Mouse (Mus musculus) CH12.LX (cell line): ENCODE data around the gene Esm1.

Experiments
- CHD2 ChIP-seq: IDR thresholded peaks from 2 replicates; pipeline ENCODE4 v1.6.1; 2011; ENCODE audit warnings: low read length, improper control_type of control experiment
- CTCF ChIP-seq, 2 experiments: IDR thresholded peaks in 1 of 2; conservative IDR thresholded peaks in 1 of 2; 2 replicates each; pipeline ENCODE4 v1.5.1; 2011 to 2012; ENCODE audit warnings: low read depth in 2 of 2, low read length in 2 of 2, improper control_type of control experiment in 1 of 2, inconsistent platforms in 1 of 2, mild to moderate bottlenecking in 1 of 2, moderate library complexity in 1 of 2
- E2F4 ChIP-seq: IDR thresholded peaks from 2 replicates; pipeline ENCODE4 v1.6.1; 2011; ENCODE audit warnings: low read depth, low read length, improper control_type of control experiment; ENCODE audit not compliant: insufficient replicate concordance
- EP300 ChIP-seq: IDR thresholded peaks from 2 replicates; pipeline ENCODE4 v1.6.1; 2011; ENCODE audit warnings: low read length, improper control_type of control experiment
- MAX ChIP-seq: IDR thresholded peaks from 2 replicates; pipeline ENCODE4 v1.6.1; 2011; ENCODE audit warnings: low read length, improper control_type of control experiment
- MXI1 ChIP-seq: IDR thresholded peaks from 2 replicates; pipeline ENCODE4 v1.6.1; 2011; ENCODE audit warnings: mild to moderate bottlenecking, low read depth, low read length, improper control_type of control experiment
- POLR2A ChIP-seq: IDR thresholded peaks from 2 replicates; pipeline ENCODE4 v1.6.1; 2011; ENCODE audit warnings: low read depth, mild to moderate bottlenecking, improper control_type of control experiment, low read length
- POLR2AphosphoS2 ChIP-seq: IDR thresholded peaks from 2 replicates; pipeline ENCODE4 v1.6.1; 2011; ENCODE audit warnings: low read depth, low read length, improper control_type of control experiment
- UBTF ChIP-seq: IDR thresholded peaks from 2 replicates; pipeline ENCODE4 v1.6.1; 2012; ENCODE audit warnings: low read depth, mild to moderate bottlenecking, inconsistent platforms, low read length, improper control_type of control experiment, moderate library complexity
- ZC3H11A ChIP-seq: IDR thresholded peaks from 2 replicates; pipeline ENCODE4 v1.6.1; 2012; ENCODE audit warnings: low read depth, mild to moderate bottlenecking, inconsistent platforms, low read length, improper control_type of control experiment
- ZNF384 ChIP-seq: IDR thresholded peaks from 2 replicates; pipeline ENCODE4 v1.6.1; 2012; ENCODE audit warnings: low read depth, low read length, improper control_type of control experiment, inconsistent platforms

DNA sequence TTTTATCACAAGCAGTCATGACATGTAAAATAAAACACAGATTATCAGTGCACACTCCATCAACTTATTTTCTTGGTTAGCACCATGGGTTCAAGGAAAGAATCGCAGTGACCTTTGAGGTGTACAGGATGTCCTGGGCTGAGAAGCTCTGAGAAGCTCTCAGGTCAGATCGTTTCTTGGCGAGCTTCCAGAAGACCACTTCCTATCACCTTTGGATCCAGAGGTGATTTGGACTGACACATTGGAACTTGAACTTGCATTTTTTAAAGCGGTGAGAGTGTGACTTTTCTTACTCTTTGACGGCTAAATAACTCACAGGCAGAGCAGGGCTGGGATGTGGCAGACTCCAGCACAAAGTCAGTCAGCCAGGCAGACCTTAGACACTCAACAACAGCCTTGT lies 4.1 kb upstream of the Esm1 start:
- TF ChIP-seq MAX = no peak
- no peak for TF ChIP-seq UBTF
- no peak for TF ChIP-seq CTCF (conservative IDR thresholded peaks at IDR 0.05 in 1 of 2, IDR thresholded peaks at IDR 0.05 in 1 of 2; ENCODE audit: low read depth in 2 of 2, low read length in 2 of 2)
- TF ChIP-seq E2F4 = no peak
- TF ChIP-seq POLR2AphosphoS2 = no peak
- TF ChIP-seq EP300 = no peak
- no peak for TF ChIP-seq ZC3H11A
- no peak for TF ChIP-seq CHD2
- TF ChIP-seq POLR2A = no peak
- no peak for TF ChIP-seq ZNF384
- TF ChIP-seq MXI1 = no peak
